Mouse (Mus musculus): Measurements from ENCODE around the gene Tlx3.

Tlx3 gene

GRCm38 (mm10) chr11:33203383-33204328 is at the start of gene Tlx3:
TSS of gene Tlx3 (minus strand) at chr11:33203589.
- no peak for DNase-seq (ENCODE audit: low spot score)

DNA sequence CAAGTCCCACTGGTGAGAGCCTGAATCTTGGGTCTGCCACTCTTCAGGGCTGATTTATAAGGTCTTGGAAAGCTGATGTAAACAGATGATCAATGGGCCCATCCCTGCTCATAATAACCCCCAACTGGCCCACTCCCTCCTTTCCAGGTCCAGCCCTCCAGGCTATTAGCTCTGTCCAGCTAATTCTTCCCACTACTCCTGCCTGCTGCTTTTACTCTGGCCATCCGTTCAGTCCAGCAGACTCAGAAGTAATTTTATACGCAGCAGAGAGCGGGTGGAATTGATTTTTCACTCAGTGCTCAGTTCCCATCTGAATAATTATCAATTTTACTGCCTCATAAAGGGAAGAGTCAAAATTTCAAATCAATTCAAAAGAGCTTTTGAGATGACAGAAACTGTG is 36.9 kb upstream of the Tlx3 start:
- DNase-seq (ENCODE audit: low spot score), result no peak

GRCm38 (mm10) chr11:33234134-33234533 is 30.7 kb upstream of the Tlx3 start:
- no peak for DNase-seq (ENCODE audit: low spot score)

GRCm38 (mm10) chr11:33232056-33232455 is 28.7 kb upstream of the Tlx3 start:
- no peak for DNase-seq (ENCODE audit: low spot score)

- DNase-seq (ENCODE audit: low spot score), result no peak
These were observed 24.8 kb upstream of the Tlx3 start for GRCm38 (mm10) chr11:33228186-33228585.

- DNase-seq (ENCODE audit: low spot score), result no peak
These were observed 23.1 kb upstream of the Tlx3 start for GRCm38 (mm10) chr11:33226516-33226915.

- no peak for DNase-seq (ENCODE audit: low spot score)
These were observed 18.4 kb upstream of the Tlx3 start for GRCm38 (mm10) chr11:33221566-33222365.

DNA sequence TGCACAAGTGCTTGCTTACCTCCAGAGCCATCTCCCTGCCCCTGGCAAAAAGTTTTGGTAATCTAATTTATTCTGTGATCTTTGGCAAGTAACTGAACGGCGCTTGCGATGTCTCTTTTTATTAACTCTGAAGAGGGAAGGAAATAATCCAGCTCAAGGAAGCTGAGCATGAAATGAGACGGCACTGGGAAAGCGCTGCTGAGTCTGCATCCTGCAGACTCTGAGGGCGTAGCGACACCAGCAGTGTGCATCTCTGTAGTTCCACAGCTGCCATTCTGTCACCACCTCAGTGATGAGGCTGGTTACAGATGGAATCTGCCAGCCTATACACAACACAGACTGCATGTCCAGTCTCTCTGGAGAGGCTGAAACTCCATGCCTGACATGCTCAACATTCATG is 17.4 kb upstream of the Tlx3 start:
- no peak for DNase-seq (ENCODE audit: low spot score)

GRCm38 (mm10) chr11:33217384-33218079 is 14.1 kb upstream of the Tlx3 start:
- no peak for DNase-seq (ENCODE audit: low spot score)

- DNase-seq (ENCODE audit: low spot score), result no peak
These were observed 4.0 kb upstream of the Tlx3 start for GRCm38 (mm10) chr11:33207411-33207810.

DNA sequence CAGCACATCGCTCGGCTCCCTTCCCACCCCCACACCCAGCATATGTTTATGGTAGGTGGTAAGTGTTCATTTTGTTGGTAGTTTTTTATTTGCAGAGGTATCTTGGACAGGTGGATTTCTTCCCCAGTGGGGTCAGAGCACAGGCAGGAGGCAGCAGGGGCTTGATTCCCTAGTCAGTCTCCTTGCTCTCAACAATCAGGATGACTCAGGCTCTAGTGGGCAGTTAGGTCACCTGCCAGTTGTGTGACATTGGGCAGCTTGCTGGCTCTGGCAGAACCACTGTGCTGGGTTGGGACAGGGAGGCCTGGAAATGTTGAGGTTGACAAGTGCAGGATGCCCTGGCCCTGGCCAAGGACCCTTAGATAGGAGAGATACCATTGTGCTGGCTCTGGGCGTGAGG is 1.6 kb upstream of the Tlx3 start:
- no peak for DNase-seq (ENCODE audit: low spot score)

DNA sequence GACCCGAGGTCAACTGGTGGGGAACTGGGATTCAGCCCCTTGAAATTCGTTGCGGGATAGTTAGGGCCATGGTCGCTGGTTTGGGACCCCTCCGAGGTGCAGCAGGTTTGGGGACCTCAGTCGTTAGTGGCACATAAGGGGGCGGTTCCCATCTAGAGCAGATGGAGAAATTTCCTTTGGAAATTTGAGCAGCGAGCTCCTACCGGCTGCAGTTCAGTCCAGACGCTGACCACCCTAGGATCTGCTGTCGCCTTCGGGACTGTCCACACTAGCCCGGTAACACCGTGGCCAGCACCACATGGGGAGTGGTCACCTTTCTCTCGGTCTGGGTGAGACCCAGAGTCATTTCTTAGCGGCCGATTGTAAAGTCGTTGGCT is 928 bp upstream of the Tlx3 start:
- no peak for DNase-seq (ENCODE audit: low spot score)

GRCm38 (mm10) chr11:33202972-33203371 is 417 bp downstream of the Tlx3 start:
- no peak for DNase-seq (ENCODE audit: low spot score)

- no peak for DNase-seq (ENCODE audit: low spot score)
These were observed 1.1 kb downstream of the Tlx3 start for GRCm38 (mm10) chr11:33202296-33202695.

DNA sequence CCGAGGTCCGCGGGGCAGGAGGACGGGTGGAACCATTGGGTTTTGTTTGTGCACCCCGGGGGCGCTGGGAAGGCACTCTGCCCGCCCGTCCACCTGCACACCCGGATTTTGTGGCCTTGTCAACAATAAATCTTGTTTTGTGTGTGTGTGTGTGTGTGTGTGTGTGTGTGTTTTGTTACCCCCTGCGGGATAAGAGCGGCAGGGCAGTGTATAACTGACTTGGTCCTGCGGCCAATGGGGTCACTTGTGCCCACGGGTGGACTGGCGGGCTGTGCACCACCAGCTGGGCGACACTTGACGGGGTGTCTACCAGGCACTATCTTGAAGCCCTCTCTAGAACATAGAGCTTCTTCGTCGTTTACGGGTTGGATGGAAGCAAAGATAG is 1.8 kb downstream of the Tlx3 start:
- DNase-seq (ENCODE audit: low spot score), result no peak

GRCm38 (mm10) chr11:33200764-33201625 is 2.4 kb downstream of the Tlx3 start:
- DNase-seq (ENCODE audit: low spot score), result no peak

GRCm38 (mm10) chr11:33199906-33200763 is 3.3 kb downstream of the Tlx3 start:
- DNase-seq (ENCODE audit: low spot score), result no peak

DNA sequence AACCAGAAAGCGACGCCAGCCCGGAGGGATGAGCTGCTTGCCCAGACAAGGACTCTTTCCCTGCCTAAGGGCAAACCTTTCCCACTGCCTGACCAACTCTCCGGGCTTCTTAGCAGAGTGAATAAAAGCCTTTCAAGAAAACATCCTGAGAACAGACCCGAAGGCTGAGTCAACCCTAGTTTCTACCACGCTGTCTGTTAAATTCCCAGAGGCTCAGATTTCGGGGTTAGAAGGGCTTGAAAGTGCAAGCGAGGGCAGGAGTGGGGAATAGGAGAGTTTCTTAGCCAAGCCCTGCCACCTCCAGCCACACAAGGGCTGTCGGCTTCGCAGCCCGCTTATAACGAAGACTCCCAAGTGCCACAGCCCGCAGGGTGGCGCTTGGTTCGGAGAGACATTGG is 4.3 kb downstream of the Tlx3 start:
- DNase-seq (ENCODE audit: low spot score), result no peak

- no peak for DNase-seq (ENCODE audit: low spot score)
These were observed 4.9 kb downstream of the Tlx3 start for GRCm38 (mm10) chr11:33198351-33199116.

DNA sequence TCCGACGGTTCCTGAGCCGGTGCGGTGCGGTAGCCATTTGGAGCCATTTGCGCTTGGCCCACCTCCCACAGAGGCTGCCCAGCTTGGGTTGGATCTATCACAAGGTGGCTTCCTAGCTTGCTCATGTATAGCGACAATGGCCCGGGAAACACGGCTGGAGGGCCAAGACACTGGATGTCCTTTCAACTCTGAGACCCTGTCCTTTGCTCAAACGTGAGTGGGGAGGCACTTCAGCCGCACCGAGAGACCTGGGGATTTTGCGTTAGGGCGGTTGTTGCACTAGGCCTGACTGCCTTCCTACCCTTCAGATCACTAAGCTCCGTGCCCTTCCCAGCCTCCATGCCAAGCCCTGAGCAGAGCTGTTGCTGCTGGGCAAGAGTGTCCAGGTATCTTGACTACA is 5.7 kb downstream of the Tlx3 start:
- DNase-seq (ENCODE audit: low spot score), result no peak
